Mouse (Mus musculus) T-helper 2 cell (primary cell): ENCODE measurements around the gene Aagab.

Source experiments
- in situ Hi-C: fragments of 300-600 bp; cut with MboI, MseI; formaldehyde crosslinking; loops from one replicate; pipeline ENCODE4 v1.15.1; 2025; ENCODE audit warnings: high pct_unique_total_duplicates

Gene Aagab

GRCm38 (mm10) chr9:63606594-63606993, 4.1 kb downstream of the Aagab start:
- in situ Hi-C loops, result no loop called here

GRCm38 (mm10) chr9:63608006-63608405, 5.5 kb downstream of the Aagab start:
- in situ Hi-C loops, result no loop called here

- in situ Hi-C loops, result no loop called here
Observed at GRCm38 (mm10) chr9:63609246-63609645, 6.8 kb downstream of the Aagab start.

GRCm38 (mm10) chr9:63609776-63610175, 7.3 kb downstream of the Aagab start:
- in situ Hi-C loops, result no loop called here

GRCm38 (mm10) chr9:63610231-63610630, 7.8 kb downstream of the Aagab start:
- in situ Hi-C loops, result no loop called here

- in situ Hi-C loops, result no loop called here
Observed at GRCm38 (mm10) chr9:63610841-63611366, 8.4 kb downstream of the Aagab start.

- in situ Hi-C loops, result no loop called here
Observed at GRCm38 (mm10) chr9:63611967-63612366, 9.5 kb downstream of the Aagab start.

GRCm38 (mm10) chr9:63612565-63613515, 10.4 kb downstream of the Aagab start:
- in situ Hi-C loops, result no loop called here

GRCm38 (mm10) chr9:63613569-63613968, 11.1 kb downstream of the Aagab start:
- in situ Hi-C loops, result no loop called here

GRCm38 (mm10) chr9:63614018-63614985, 11.8 kb downstream of the Aagab start:
- in situ Hi-C loops, result no loop called here

GRCm38 (mm10) chr9:63617967-63618366, 15.5 kb downstream of the Aagab start:
- in situ Hi-C loops, result no loop called here

GRCm38 (mm10) chr9:63623895-63624569, 21.6 kb downstream of the Aagab start:
- in situ Hi-C loops, result no loop called here

- in situ Hi-C loops, result no loop called here
Observed at GRCm38 (mm10) chr9:63625090-63625756, 22.8 kb downstream of the Aagab start.

GRCm38 (mm10) chr9:63632045-63632444, 29.6 kb downstream of the Aagab start:
- in situ Hi-C loops, result no loop called here

- in situ Hi-C loops, result no loop called here
Observed at GRCm38 (mm10) chr9:63632924-63633323, 30.5 kb downstream of the Aagab start.

GRCm38 (mm10) chr9:63633334-63633733, 30.9 kb downstream of the Aagab start:
- in situ Hi-C loops, result no loop called here

GRCm38 (mm10) chr9:63636113-63636512, 33.7 kb downstream of the Aagab start:
- in situ Hi-C loops, result no loop called here

GRCm38 (mm10) chr9:63641983-63642646, 39.7 kb downstream of the Aagab start:
- in situ Hi-C loops, result loop anchor here (10.0 kb wide), 1 partner anchor 203 kb away; no protein-coding TSS in a partner anchor

GRCm38 (mm10) chr9:63644011-63644410, 41.6 kb downstream of the Aagab start:
- in situ Hi-C loops, result loop anchor here (10.0 kb wide), 1 partner anchor 201 kb away; no protein-coding TSS in a partner anchor

GRCm38 (mm10) chr9:63645084-63645483, 42.6 kb downstream of the Aagab start:
- in situ Hi-C loops, result loop anchor here (10.0 kb wide), 1 partner anchor 200 kb away; no protein-coding TSS in a partner anchor
